Mouse (Mus musculus): ENCODE results near the gene Mapk8ip3. TPM values are rescaled to one million over a fixed set of nuclear protein-coding genes. Genes with fewer than 3 reads are reported as not detected.
A peak's percentile ranks its signal among the peaks of the same experiment; 100 is the strongest.

The Mapk8ip3 gene
- polyA plus RNA-seq, 1 experiment from 2014 or later, result 4.5 TPM

GRCm38 (mm10) chr17:24903767-24904166, 33.0 kb downstream of the Mapk8ip3 start:
- 93% methylated on average over 9 of the region's 9 CpGs for WGBS (ENCODE audit: insufficient replicate concordance)
- peak overlapping the region; percentile 89 for H3K27ac ChIP-seq (ENCODE audit: low read depth)
- no peak overlapping the region for H3K4me3 ChIP-seq (ENCODE audit: low read depth, low read length)
- no peak overlapping the region for H3K4me2 ChIP-seq (ENCODE audit: low read depth, low read length)
- ATAC-seq (no peak), DNase-seq (no peak)
- no peaks in the 10 kb centered on the region for H3K9me3 ChIP-seq (ENCODE audit: low read length)
- no peaks in the 10 kb centered on the region for H3K27me3 ChIP-seq (ENCODE audit: insufficient read depth, low read length)
- H3K4me1 ChIP-seq (ENCODE audit: insufficient read depth), result peaks cover 14% of the 10 kb centered on the region
- 0 out of 2 replicates have a peak overlapping the region, but pooled peaks have one; percentile 3 for H3K9ac ChIP-seq (replicated peaks)
- peaks cover 93% of the 10 kb centered on the region for H3K36me3 ChIP-seq (replicated peaks; ENCODE audit: insufficient read depth, low read length)
- TF ChIP-seq EP300 (IDR thresholded peaks at IDR 0.05; ENCODE audit: low read depth) (no peak), CTCF (IDR thresholded peaks at IDR 0.05; ENCODE audit: low read depth) (no peak)

GRCm38 (mm10) chr17:24902671-24903474, 33.9 kb downstream of the Mapk8ip3 start:
- peak overlapping the region; percentile 56 for H3K4me2 ChIP-seq (ENCODE audit: low read depth, low read length)
- no peak overlapping the region; the same call in 1 of the 2 replicates for H3K9ac ChIP-seq (replicated peaks)
- peak; percentile 75 for DNase-seq
- peaks cover 14% of the 10 kb centered on the region for H3K4me1 ChIP-seq (ENCODE audit: insufficient read depth)
- no peak overlapping the region for H3K4me3 ChIP-seq (ENCODE audit: low read depth, low read length)
- ATAC-seq, result peak; percentile 98
- no peaks in the 10 kb centered on the region for H3K9me3 ChIP-seq (ENCODE audit: low read length)
- H3K36me3 ChIP-seq (replicated peaks; ENCODE audit: insufficient read depth, low read length), result peaks cover 94% of the 10 kb centered on the region
- 51% methylated on average over 9 of the region's 9 CpGs for WGBS (ENCODE audit: insufficient replicate concordance)
- TF ChIP-seq CTCF (IDR thresholded peaks at IDR 0.05; ENCODE audit: low read depth) (peak; percentile 75), EP300 (IDR thresholded peaks at IDR 0.05; ENCODE audit: low read depth) (peak; percentile 99)
- no peaks in the 10 kb centered on the region for H3K27me3 ChIP-seq (ENCODE audit: insufficient read depth, low read length)
- peak overlapping the region; percentile 89 for H3K27ac ChIP-seq (ENCODE audit: low read depth)

- H3K4me1 ChIP-seq (ENCODE audit: insufficient read depth), result peaks cover 19% of the 10 kb centered on the region
- peak overlapping the region; percentile 56 for H3K4me2 ChIP-seq (ENCODE audit: low read depth, low read length)
- 0 out of 2 replicates have a peak overlapping the region, but pooled peaks have one; percentile 5 for H3K9ac ChIP-seq (replicated peaks)
Observed at GRCm38 (mm10) chr17:24902124-24902523, 34.7 kb downstream of the Mapk8ip3 start.

GRCm38 (mm10) chr17:24900014-24900413, 36.8 kb downstream of the Mapk8ip3 start:
- no peaks in the 10 kb centered on the region for H3K27me3 ChIP-seq (ENCODE audit: insufficient read depth, low read length)
- DNase-seq (no peak), ATAC-seq (no peak)
- H3K27ac ChIP-seq (ENCODE audit: low read depth), result no peak overlapping the region
- H3K9ac ChIP-seq (replicated peaks), result no peak overlapping the region
- no peak overlapping the region for H3K4me2 ChIP-seq (ENCODE audit: low read depth, low read length)
- no peaks in the 10 kb centered on the region for H3K9me3 ChIP-seq (ENCODE audit: low read length)
- peaks cover 28% of the 10 kb centered on the region for H3K4me1 ChIP-seq (ENCODE audit: insufficient read depth)
- H3K4me3 ChIP-seq (ENCODE audit: low read depth, low read length), result no peak overlapping the region
- WGBS (ENCODE audit: insufficient replicate concordance), result 94% methylated on average over 6 of the region's 6 CpGs
- peaks cover 69% of the 10 kb centered on the region for H3K36me3 ChIP-seq (replicated peaks; ENCODE audit: insufficient read depth, low read length)
- TF ChIP-seq CTCF (IDR thresholded peaks at IDR 0.05; ENCODE audit: low read depth) (no peak), EP300 (IDR thresholded peaks at IDR 0.05; ENCODE audit: low read depth) (no peak)

More at GRCm38 (mm10) chr17:24902124-24902523, 34.7 kb downstream of the Mapk8ip3 start:
- H3K4me3 ChIP-seq (ENCODE audit: low read depth, low read length), result no peak overlapping the region
- no peak for TF ChIP-seq CTCF (IDR thresholded peaks at IDR 0.05; ENCODE audit: low read depth)
- no peak for TF ChIP-seq EP300 (IDR thresholded peaks at IDR 0.05; ENCODE audit: low read depth)
- no peaks in the 10 kb centered on the region for H3K27me3 ChIP-seq (ENCODE audit: insufficient read depth, low read length)
- no peaks in the 10 kb centered on the region for H3K9me3 ChIP-seq (ENCODE audit: low read length)
- peak overlapping the region; percentile 89 for H3K27ac ChIP-seq (ENCODE audit: low read depth)
- no peak for ATAC-seq
- H3K36me3 ChIP-seq (replicated peaks; ENCODE audit: insufficient read depth, low read length), result peaks cover 89% of the 10 kb centered on the region
- 90% methylated on average over 5 of the region's 5 CpGs for WGBS (ENCODE audit: insufficient replicate concordance)
- DNase-seq, result no peak

- DNase-seq (no peak), ATAC-seq (no peak)
- Histone ChIP-seq H3K27me3 (ENCODE audit: insufficient read depth, low read length) (no peaks in the 10 kb centered on the region), H3K27ac (ENCODE audit: low read depth) (no peak overlapping the region), H3K9ac (replicated peaks) (no peak overlapping the region), H3K4me2 (ENCODE audit: low read depth, low read length) (no peak overlapping the region), H3K4me1 (ENCODE audit: insufficient read depth) (peaks cover 32% of the 10 kb centered on the region), H3K9me3 (ENCODE audit: low read length) (no peaks in the 10 kb centered on the region), H3K36me3 (replicated peaks; ENCODE audit: insufficient read depth, low read length) (peaks cover 61% of the 10 kb centered on the region), H3K4me3 (ENCODE audit: low read depth, low read length) (no peak overlapping the region)
- TF ChIP-seq CTCF (IDR thresholded peaks at IDR 0.05; ENCODE audit: low read depth) (no peak), EP300 (IDR thresholded peaks at IDR 0.05; ENCODE audit: low read depth) (no peak)
- 79% methylated on average over 5 of the region's 5 CpGs for WGBS (ENCODE audit: insufficient replicate concordance)
Observed at GRCm38 (mm10) chr17:24899153-24899552, 37.6 kb downstream of the Mapk8ip3 start.

GRCm38 (mm10) chr17:24898041-24898854, 38.5 kb downstream of the Mapk8ip3 start:
- 87% methylated on average over 4 of the region's 4 CpGs for WGBS (ENCODE audit: insufficient replicate concordance)
- TF ChIP-seq EP300 (IDR thresholded peaks at IDR 0.05; ENCODE audit: low read depth) (no peak), CTCF (IDR thresholded peaks at IDR 0.05; ENCODE audit: low read depth) (no peak)
- Histone ChIP-seq H3K27ac (ENCODE audit: low read depth) (no peak overlapping the region), H3K4me3 (ENCODE audit: low read depth, low read length) (no peak overlapping the region), H3K4me2 (ENCODE audit: low read depth, low read length) (no peak overlapping the region), H3K9ac (replicated peaks) (no peak overlapping the region), H3K36me3 (replicated peaks; ENCODE audit: insufficient read depth, low read length) (peaks cover 59% of the 10 kb centered on the region), H3K27me3 (ENCODE audit: insufficient read depth, low read length) (no peaks in the 10 kb centered on the region), H3K9me3 (ENCODE audit: low read length) (no peaks in the 10 kb centered on the region), H3K4me1 (ENCODE audit: insufficient read depth) (peaks cover 32% of the 10 kb centered on the region)
- no peak for DNase-seq
- no peak for ATAC-seq

All from liver, postnatal 0 days (tissue).